Mouse (Mus musculus) layer of hippocampus, postnatal 10 days (tissue): ENCODE data around the gene Itpkc. TPM values are rescaled to one million over a fixed set of nuclear protein-coding genes. Genes with fewer than 3 reads are reported as not detected.

Source experiments
- DNase-seq, 2 experiments: peaks; one replicate each; pipeline ENCODE4 v3.0.0; 2021; ENCODE audit warnings: low spot score in 2 of 2
- total RNA-seq, 2 experiments: library from RNA; stranded (reverse); gene quantifications; 2 replicates each; pipeline ENCODE4 v1.2.3; 2021

Gene Itpkc
- total RNA-seq, 2 experiments from 2014 or later = 9.5 to 10.8 TPM

GRCm38 (mm10) chr7:27195681-27196611 lies 32.5 kb downstream of the Itpkc start, which contains the start of the genes BC024978 and Snrpa:
Gene BC024978, plus strand, starts transcription at chr7:27195781.
Gene Snrpa, minus strand, starts transcription at chr7:27196271.
- DNase-seq = peak; percentile 93 to 94

GRCm38 (mm10) chr7:27193731-27194130 lies 34.7 kb downstream of the Itpkc start:
- DNase-seq = no peak

- no peak for DNase-seq
Measured at GRCm38 (mm10) chr7:27192434-27192833, 36.0 kb downstream of the Itpkc start.

GRCm38 (mm10) chr7:27189271-27189931 lies 39.1 kb downstream of the Itpkc start:
- DNase-seq = no peak

- DNase-seq = no peak
Measured at GRCm38 (mm10) chr7:27185986-27186385, 42.5 kb downstream of the Itpkc start.

- DNase-seq = peak in 1 of 2 experiments; percentile 45
Measured at GRCm38 (mm10) chr7:27184964-27185363, 43.5 kb downstream of the Itpkc start.

GRCm38 (mm10) chr7:27182498-27182897 lies 46.0 kb downstream of the Itpkc start:
- no peak for DNase-seq

- DNase-seq = no peak
Measured at GRCm38 (mm10) chr7:27180837-27181695, 47.4 kb downstream of the Itpkc start, which contains the start of the genes Gm21983 and Mia. Gene Gm21983, minus strand, starts transcription at chr7:27181086. Gene Mia, minus strand, starts transcription at chr7:27181157.

- no peak for DNase-seq
Measured at GRCm38 (mm10) chr7:27180036-27180435, 48.4 kb downstream of the Itpkc start.

- no peak for DNase-seq
Measured at GRCm38 (mm10) chr7:27179217-27179918, 49.1 kb downstream of the Itpkc start.

GRCm38 (mm10) chr7:27178324-27179216 lies 49.9 kb downstream of the Itpkc start, which contains the start of gene Rab4b:
Gene Rab4b, minus strand, starts transcription at chr7:27178896.
- peak; percentile 99 for DNase-seq

GRCm38 (mm10) chr7:27177942-27178323 lies 50.5 kb downstream of the Itpkc start:
- DNase-seq = no peak

GRCm38 (mm10) chr7:27174896-27175295 lies 53.6 kb downstream of the Itpkc start:
- no peak for DNase-seq

- DNase-seq = no peak
Measured at GRCm38 (mm10) chr7:27174496-27174895, 54.0 kb downstream of the Itpkc start.

GRCm38 (mm10) chr7:27170981-27171380 lies 57.5 kb downstream of the Itpkc start:
- DNase-seq = no peak

- no peak for DNase-seq
Measured at GRCm38 (mm10) chr7:27168371-27168770, 60.1 kb downstream of the Itpkc start.

- DNase-seq = no peak
Measured at GRCm38 (mm10) chr7:27167475-27168094, 60.9 kb downstream of the Itpkc start.

- peak; percentile 95 for DNase-seq
Measured at GRCm38 (mm10) chr7:27166614-27167474, 61.6 kb downstream of the Itpkc start, which contains the start of gene Egln2. Gene Egln2, minus strand, starts transcription at chr7:27166802.
